Mouse (Mus musculus) heart, embryonic 13.5 days (tissue): ENCODE measurements around the gene Pik3c2g. TPM values are rescaled to one million over a fixed set of nuclear protein-coding genes. Genes with fewer than 3 reads are reported as not detected.

Source experiments
- ATAC-seq: fragments of 200-750 bp; cut with Nextera tagmentation; 2 replicates; pipeline ENCODE4 v1.8.0; 2017; ENCODE audit warnings: moderate TSS enrichment; ENCODE audit not compliant: insufficient number of reproducible peaks, low FRiP score, low TSS enrichment; ENCODE audit errors: extremely low read depth
- H3K27ac ChIP-seq: fragments of 300-500 bp; sonication (generic); replicated peaks from 2 replicates; pipeline ENCODE4 v1.5.1; 2015; ENCODE audit warnings: moderate library complexity, mild to moderate bottlenecking, inconsistent platforms
- H3K27me3 ChIP-seq: fragments of 300-500 bp; sonication (generic); replicated peaks from 2 replicates; pipeline ENCODE4 v1.6.1; 2015; ENCODE audit warnings: mild to moderate bottlenecking, inconsistent platforms
- H3K36me3 ChIP-seq: fragments of 300-500 bp; sonication (generic); 2 replicates; pipeline ENCODE4 v1.6.1; 2015; ENCODE audit warnings: mild to moderate bottlenecking, inconsistent platforms
- H3K4me1 ChIP-seq: fragments of 300-500 bp; sonication (generic); 2 replicates; pipeline ENCODE4 v1.6.1; 2015; ENCODE audit warnings: inconsistent platforms
- H3K4me2 ChIP-seq: fragments of 300-500 bp; sonication (generic); 2 replicates; pipeline ENCODE4 v1.6.1; 2015; ENCODE audit warnings: inconsistent platforms, mild to moderate bottlenecking, moderate library complexity
- H3K4me3 ChIP-seq: fragments of 300-500 bp; sonication (generic); 2 replicates; pipeline ENCODE4 v1.5.1; 2015; ENCODE audit warnings: moderate library complexity, mild to moderate bottlenecking, inconsistent platforms
- H3K9ac ChIP-seq: fragments of 300-500 bp; sonication (generic); 2 replicates; pipeline ENCODE4 v1.6.1; 2015; ENCODE audit warnings: inconsistent platforms, mild to moderate bottlenecking, moderate library complexity
- H3K9me3 ChIP-seq: fragments of 300-500 bp; sonication (generic); 2 replicates; pipeline ENCODE4 v1.6.1; 2016; ENCODE audit warnings: inconsistent platforms
- WGBS: fragments of 180-500 bp; shearing (Covaris S2); methylation state at CpG from one replicate; pipeline ENCODE4 v1.1.7; 2015; ENCODE audit warnings: mixed read lengths; 5-methylcytosine and 5-hydroxymethylcytosine counted together
- polyA plus RNA-seq: library from polyadenylated mRNA; unstranded; fragments of >200 nt; fragmentation: Nextera tagmentation; extraction: Ambion mirVana; gene quantifications from 2 replicates; pipeline ENCODE4 v1.2.1, GENCODE M21; 2015

Pik3c2g gene
- polyA plus RNA-seq, 1 experiment from 2014 or later: 0.41 TPM

DNA sequence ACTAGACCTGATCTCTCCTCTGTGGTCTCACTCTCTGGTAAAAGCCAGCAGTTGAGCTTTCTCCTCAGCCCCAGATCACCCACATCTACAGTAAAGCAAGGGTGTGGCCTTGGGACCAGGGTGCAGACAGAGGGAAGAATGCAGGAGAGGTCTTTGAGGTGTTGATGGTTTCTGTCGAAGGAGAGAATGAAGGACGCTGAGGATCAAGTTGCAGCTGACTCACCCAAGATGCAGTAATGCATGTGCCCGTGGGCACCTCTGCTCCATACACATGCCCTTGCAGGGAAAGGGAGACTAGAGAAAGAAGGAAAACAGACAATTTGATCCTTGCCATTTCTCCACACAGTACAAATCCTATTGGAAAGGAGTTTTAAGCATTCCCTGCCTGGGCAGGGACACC is 5.1 kb downstream of the Pik3c2g start:
- no peak for ATAC-seq
- Histone ChIP-seq H3K4me3 (no peak overlapping the region), H3K4me1 (no peaks in the 10 kb centered on the region), H3K27ac (no peak overlapping the region), H3K4me2 (no peak overlapping the region), H3K36me3 (no peaks in the 10 kb centered on the region), H3K27me3 (no peaks in the 10 kb centered on the region; the same call in 1 of the 2 replicates), H3K9me3 (no peaks in the 10 kb centered on the region), H3K9ac (no peak overlapping the region)
- 16% methylated on average over 3 of the region's 3 CpGs for WGBS

DNA sequence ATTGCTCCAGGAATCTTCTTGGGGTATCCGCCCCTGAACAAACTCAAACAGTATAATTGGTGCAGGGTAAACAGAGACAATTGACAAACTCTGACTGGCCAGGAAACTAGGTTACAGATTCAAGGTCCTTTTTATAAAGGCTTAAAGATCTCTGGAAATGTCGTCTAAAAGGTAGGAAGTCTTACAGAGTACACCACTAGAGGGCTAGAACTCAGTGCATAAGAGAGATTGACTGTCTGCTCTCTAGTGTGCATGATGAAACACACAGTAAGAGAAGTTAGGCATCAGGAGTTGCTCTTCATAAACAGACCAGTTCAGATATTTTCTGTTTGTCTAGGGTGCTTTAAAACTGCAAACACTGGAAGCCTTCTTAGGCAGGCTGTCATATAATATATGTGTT is 9.4 kb downstream of the Pik3c2g start:
- Histone ChIP-seq H3K4me2 (no peak overlapping the region), H3K27me3 (no peaks in the 10 kb centered on the region), H3K36me3 (no peaks in the 10 kb centered on the region), H3K27ac (no peak overlapping the region), H3K9me3 (no peaks in the 10 kb centered on the region), H3K4me3 (no peak overlapping the region), H3K4me1 (no peaks in the 10 kb centered on the region), H3K9ac (no peak overlapping the region)
- no peak for ATAC-seq
- 49% methylated on average over 2 of the region's 2 CpGs for WGBS

GRCm38 (mm10) chr6:139599216-139599615 is 12.2 kb downstream of the Pik3c2g start:
- Histone ChIP-seq H3K27me3 (no peaks in the 10 kb centered on the region), H3K36me3 (no peaks in the 10 kb centered on the region), H3K27ac (no peak overlapping the region), H3K4me1 (no peaks in the 10 kb centered on the region), H3K9me3 (no peaks in the 10 kb centered on the region), H3K9ac (no peak overlapping the region), H3K4me3 (no peak overlapping the region), H3K4me2 (no peak overlapping the region)
- WGBS: 73% methylated on average over 1 of the region's 1 CpGs
- ATAC-seq: no peak

DNA sequence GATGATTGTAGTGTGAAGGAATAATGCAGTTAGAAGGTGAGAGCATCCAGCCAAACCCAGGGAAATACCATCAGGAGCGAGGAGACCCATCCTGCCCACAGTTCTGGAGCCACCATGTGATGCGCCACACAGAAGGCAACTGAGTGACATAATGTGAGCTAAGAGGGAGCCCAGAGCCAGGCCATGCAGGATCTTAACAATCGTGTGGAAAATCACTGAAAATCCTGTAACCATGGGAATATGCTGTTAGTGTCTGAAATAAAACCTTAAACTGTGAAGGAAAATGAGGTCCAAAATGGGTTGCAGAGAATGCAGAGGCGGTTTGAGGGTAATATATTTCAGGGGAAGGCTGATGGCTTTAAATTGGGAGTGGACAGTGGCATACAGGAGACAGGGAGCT is 31.8 kb downstream of the Pik3c2g start:
- Histone ChIP-seq H3K9ac (no peak overlapping the region), H3K27me3 (no peaks in the 10 kb centered on the region), H3K4me2 (no peak overlapping the region), H3K9me3 (no peaks in the 10 kb centered on the region), H3K27ac (no peak overlapping the region), H3K36me3 (no peaks in the 10 kb centered on the region), H3K4me1 (no peaks in the 10 kb centered on the region), H3K4me3 (no peak overlapping the region)
- 77% methylated on average over 4 of the region's 4 CpGs for WGBS
- no peak for ATAC-seq

GRCm38 (mm10) chr6:139624756-139625155 is 37.7 kb downstream of the Pik3c2g start:
- Histone ChIP-seq H3K4me3 (no peak overlapping the region), H3K4me1 (no peaks in the 10 kb centered on the region), H3K27ac (no peak overlapping the region), H3K36me3 (no peaks in the 10 kb centered on the region), H3K4me2 (no peak overlapping the region), H3K9ac (no peak overlapping the region), H3K27me3 (no peaks in the 10 kb centered on the region), H3K9me3 (no peaks in the 10 kb centered on the region)
- no peak for ATAC-seq

GRCm38 (mm10) chr6:139634561-139634960 is 47.5 kb downstream of the Pik3c2g start:
- no peak for ATAC-seq
- no peaks in the 10 kb centered on the region for H3K36me3 ChIP-seq
- WGBS: 70% methylated on average over 3 of the region's 3 CpGs
- H3K4me3 ChIP-seq: no peak overlapping the region
- H3K27ac ChIP-seq: no peak overlapping the region
- no peak overlapping the region for H3K9ac ChIP-seq
- no peaks in the 10 kb centered on the region for H3K4me1 ChIP-seq
- no peak overlapping the region for H3K4me2 ChIP-seq
- no peaks in the 10 kb centered on the region for H3K27me3 ChIP-seq
- H3K9me3 ChIP-seq: no peaks in the 10 kb centered on the region

- Histone ChIP-seq H3K27ac (no peak overlapping the region), H3K9ac (no peak overlapping the region), H3K4me1 (no peaks in the 10 kb centered on the region), H3K4me3 (no peak overlapping the region), H3K27me3 (no peaks in the 10 kb centered on the region), H3K4me2 (no peak overlapping the region), H3K36me3 (no peaks in the 10 kb centered on the region), H3K9me3 (no peaks in the 10 kb centered on the region)
- no peak for ATAC-seq
- WGBS: 29% methylated on average over 4 of the region's 4 CpGs
Observed at GRCm38 (mm10) chr6:139655399-139655798, 68.4 kb downstream of the Pik3c2g start.

GRCm38 (mm10) chr6:139662462-139662861 is 75.4 kb downstream of the Pik3c2g start:
- no peaks in the 10 kb centered on the region for H3K27me3 ChIP-seq
- H3K9me3 ChIP-seq: no peaks in the 10 kb centered on the region
- H3K4me3 ChIP-seq: no peak overlapping the region
- no peak overlapping the region for H3K4me2 ChIP-seq
- no peaks in the 10 kb centered on the region for H3K4me1 ChIP-seq
- no peak overlapping the region for H3K27ac ChIP-seq
- 29% methylated on average over 1 of the region's 1 CpGs for WGBS
- H3K9ac ChIP-seq: no peak overlapping the region
- no peak for ATAC-seq
- H3K36me3 ChIP-seq: no peaks in the 10 kb centered on the region

GRCm38 (mm10) chr6:139718416-139718984 is 131.5 kb downstream of the Pik3c2g start:
- Histone ChIP-seq H3K9me3 (no peaks in the 10 kb centered on the region), H3K27me3 (no peaks in the 10 kb centered on the region), H3K4me3 (no peak overlapping the region), H3K9ac (no peak overlapping the region), H3K4me2 (no peak overlapping the region), H3K4me1 (no peaks in the 10 kb centered on the region), H3K36me3 (no peaks in the 10 kb centered on the region), H3K27ac (no peak overlapping the region)
- WGBS: 70% methylated on average over 3 of the region's 3 CpGs
- no peak for ATAC-seq

DNA sequence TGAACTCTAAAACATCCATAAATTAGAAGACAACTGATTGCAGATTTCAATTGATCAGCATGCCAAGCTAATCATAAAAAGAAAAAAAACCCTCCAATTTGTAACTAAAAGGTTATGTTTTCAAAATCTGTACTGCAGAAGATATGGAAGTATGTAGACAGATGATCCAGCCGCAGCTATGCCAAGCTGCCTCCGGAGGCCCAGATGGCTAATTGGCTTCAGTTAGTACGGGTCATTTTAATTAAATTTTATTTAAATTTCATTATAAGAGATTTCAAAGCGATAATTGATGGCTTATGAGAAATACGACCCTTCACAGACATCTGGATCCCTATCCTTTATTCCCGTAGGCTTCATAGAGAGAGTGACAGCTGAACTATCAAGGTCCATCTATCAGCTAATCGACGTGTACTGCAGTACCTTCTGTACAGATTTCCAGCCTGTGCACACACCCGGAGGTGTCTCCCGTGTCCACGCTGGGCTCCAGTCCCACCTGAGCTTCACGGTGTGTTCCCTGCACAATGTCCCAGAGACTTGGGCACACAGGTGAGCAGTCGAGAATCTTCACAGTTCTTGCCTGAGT is 132.7 kb downstream of the Pik3c2g start:
- no peak overlapping the region for H3K4me2 ChIP-seq
- no peaks in the 10 kb centered on the region for H3K4me1 ChIP-seq
- 84% methylated on average over 13 of the region's 13 CpGs for WGBS
- ATAC-seq: no peak
- H3K4me3 ChIP-seq: no peak overlapping the region
- H3K36me3 ChIP-seq: no peaks in the 10 kb centered on the region
- no peak overlapping the region for H3K27ac ChIP-seq
- no peaks in the 10 kb centered on the region for H3K27me3 ChIP-seq
- no peak overlapping the region for H3K9ac ChIP-seq
- H3K9me3 ChIP-seq: no peaks in the 10 kb centered on the region

DNA sequence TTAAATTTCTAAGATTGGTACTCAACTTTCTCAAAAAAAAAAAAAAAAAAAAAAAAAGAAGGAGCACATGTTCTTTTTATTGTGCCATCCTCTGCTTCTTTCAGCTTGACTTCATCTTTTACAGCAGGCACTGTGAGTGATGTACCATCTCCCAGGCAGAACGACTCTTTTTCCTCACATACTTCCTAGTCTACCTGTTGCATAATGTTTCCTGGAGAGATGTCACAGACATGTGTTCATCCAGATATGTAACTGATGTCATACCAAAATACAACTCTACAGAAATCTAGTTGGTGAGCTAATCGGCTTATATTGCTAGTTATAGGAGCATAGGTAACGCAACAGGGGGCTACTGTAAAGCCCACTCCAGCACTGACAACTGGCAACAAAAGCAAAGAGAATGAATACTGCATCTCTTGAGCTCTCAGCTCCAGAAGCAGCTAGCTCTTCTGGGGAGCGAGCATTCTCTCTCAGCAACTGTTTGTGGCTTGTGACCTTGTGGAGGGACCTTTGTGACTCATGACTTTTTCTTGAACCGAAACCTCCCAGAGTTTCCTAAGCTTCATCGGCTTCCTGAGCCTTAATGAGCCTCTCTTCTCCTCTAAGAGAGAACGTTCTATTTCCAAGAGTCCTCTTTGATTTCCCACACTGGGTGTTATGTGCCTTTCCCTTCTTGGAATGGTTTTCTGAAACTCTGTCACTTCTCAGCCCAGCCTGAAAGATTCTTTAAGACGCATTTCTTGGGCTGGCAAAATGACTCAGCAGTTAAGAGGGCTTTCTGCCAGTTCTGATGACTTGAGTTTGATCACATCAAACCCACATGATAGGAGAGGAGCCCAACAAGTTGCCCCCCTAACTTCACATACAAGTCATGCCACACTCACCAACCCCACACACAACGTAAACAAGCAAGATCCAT is 148.9 kb downstream of the Pik3c2g start:
- H3K36me3 ChIP-seq: no peaks in the 10 kb centered on the region

More for the DNA sequence above, 148.9 kb downstream of the Pik3c2g start:
- ATAC-seq: no peak
- Histone ChIP-seq H3K9ac (no peak overlapping the region), H3K9me3 (no peaks in the 10 kb centered on the region), H3K27ac (no peak overlapping the region), H3K4me2 (no peak overlapping the region), H3K4me1 (no peaks in the 10 kb centered on the region), H3K4me3 (no peak overlapping the region), H3K27me3 (no peaks in the 10 kb centered on the region)
- 74% methylated on average over 9 of the region's 9 CpGs for WGBS
